Mouse (Mus musculus) heart, postnatal 0 days (tissue): Measurements from ENCODE around the gene Trim27.

Experiments used
- CTCF ChIP-seq: IDR thresholded peaks from 2 replicates; pipeline ENCODE4 v1.5.1; 2016; ENCODE audit warnings: antibody characterized with exemption, control low read depth, low read depth
- EP300 ChIP-seq: IDR thresholded peaks from 2 replicates; pipeline ENCODE4 v1.6.1; 2016; ENCODE audit warnings: antibody characterized with exemption, low read depth

GRCm38 (mm10) chr13:21237161-21237560 lies 57.9 kb downstream of the Trim27 start:
- TF ChIP-seq CTCF (no peak), EP300 (no peak)
